Mouse (Mus musculus): ENCODE results near the gene Fign.

The Fign gene

DNA sequence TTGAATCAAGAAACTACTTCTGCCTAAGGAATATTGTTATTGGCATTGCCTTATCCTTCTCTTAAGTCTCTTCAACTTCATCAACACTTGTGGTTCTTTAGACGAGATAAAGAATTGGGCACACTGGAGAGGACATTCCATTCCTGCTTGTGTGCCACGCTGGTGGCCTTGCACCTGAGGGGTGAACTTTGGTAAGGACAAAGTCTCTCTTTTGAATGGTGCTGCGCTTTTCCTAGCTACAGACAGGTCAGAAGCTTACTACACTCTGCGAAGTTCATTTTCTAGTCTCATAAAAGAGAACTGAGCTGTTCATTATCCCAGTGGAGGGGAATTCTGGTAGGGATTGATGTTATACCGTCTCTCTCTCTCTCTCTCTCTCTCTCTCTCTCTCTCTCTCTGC lies 38.4 kb downstream of the Fign start:
- no peak for DNase-seq (ENCODE audit: low read depth, low spot score)

DNA sequence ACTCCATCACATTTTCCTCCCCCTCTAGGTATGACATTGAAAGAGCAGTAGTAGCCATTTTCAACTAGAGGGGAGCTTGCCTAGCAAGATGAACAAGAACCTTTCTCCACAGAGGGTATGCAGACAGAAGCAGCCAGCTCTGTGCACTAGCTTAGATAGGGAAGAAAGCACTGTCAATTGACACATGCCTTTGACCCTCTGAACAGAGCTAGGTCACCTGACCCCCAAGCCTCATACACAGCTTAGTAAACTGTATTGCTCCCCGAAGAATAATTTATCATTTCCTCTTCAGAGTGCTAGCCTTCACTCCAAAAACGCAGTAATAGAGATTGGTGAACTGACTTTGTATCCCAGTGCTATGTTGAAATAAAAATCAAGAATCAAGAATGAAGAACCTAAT lies 49.7 kb downstream of the Fign start:
- no peak for DNase-seq (ENCODE audit: low read depth, low spot score)

DNA sequence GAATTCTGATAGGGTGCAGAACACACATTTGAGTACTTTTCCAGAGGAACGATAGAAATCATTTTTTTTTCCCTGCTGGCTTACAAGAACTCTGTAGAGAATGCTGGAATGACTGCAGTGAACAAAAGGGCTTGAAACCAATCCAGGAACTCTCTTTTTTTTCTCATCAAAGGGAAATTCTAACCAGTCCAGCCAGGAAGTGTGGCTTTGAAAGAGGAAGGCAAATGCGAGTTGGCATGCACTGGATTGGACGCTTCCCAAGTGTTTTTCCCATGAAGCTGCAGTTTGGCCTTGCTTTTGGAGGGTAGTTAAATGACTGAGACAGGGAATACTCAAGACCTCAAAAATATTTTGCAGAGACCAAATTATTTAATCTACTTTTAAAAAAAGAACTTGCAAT lies 54.7 kb downstream of the Fign start:
- DNase-seq (ENCODE audit: low read depth, low spot score) = no peak

DNA sequence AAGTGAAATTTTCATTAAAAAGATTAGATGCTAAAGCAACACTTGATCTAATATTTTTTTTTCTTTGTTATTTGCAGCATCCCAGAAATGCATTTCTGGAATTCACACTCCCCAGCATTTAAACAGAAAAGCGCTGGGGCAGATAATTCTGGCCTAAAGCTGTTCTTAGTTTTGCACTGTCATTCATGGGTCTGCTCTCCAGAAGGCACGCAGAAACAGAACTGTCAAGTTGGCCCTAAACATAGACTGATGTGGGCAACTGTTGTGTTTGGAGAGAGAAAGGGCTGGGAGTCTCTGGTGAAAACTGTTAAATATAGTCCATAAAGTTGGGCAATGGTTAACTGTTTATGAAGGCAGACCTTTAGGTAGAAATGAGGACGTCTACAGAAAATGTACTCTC lies 62.4 kb downstream of the Fign start:
- no peak for DNase-seq (ENCODE audit: low read depth, low spot score)

DNA sequence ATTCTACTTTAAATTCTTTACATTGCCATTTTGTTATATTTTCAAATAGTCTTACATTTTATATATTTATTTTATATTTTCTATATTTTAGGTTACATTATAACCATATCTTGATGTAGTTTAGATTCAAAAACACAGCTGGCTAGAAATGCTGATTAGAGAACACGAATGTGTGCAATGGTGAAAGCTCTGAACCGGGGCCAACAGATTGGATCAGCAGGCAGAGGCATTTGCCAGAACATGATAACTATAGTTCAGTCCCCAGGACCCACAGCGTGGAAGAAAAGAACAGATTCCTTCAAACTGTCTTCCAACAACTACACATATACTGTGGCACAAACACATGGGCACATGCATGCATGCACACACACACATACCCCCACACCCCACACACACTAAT lies 64.0 kb downstream of the Fign start:
- DNase-seq (ENCODE audit: low read depth, low spot score) = no peak

DNA sequence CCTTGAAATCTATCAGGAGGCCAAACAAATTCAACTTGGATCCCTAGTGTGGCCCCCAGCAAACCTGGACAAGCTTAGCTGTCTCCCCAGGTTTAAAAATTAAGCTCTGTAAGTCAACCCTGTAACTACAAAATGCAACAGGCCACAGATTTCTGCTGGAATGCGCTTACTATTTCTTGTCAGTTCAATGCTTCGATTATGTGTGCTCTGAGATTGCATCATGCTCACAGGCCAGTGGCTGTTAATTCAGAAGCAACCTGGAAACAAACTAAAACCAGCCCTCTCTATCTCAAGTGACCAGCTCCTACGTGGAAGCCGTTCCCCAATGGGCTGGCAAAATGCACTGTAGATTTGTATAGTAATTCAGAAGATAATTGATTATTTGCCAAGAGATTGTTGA lies 71.9 kb downstream of the Fign start:
- DNase-seq (ENCODE audit: low read depth, low spot score) = no peak

DNA sequence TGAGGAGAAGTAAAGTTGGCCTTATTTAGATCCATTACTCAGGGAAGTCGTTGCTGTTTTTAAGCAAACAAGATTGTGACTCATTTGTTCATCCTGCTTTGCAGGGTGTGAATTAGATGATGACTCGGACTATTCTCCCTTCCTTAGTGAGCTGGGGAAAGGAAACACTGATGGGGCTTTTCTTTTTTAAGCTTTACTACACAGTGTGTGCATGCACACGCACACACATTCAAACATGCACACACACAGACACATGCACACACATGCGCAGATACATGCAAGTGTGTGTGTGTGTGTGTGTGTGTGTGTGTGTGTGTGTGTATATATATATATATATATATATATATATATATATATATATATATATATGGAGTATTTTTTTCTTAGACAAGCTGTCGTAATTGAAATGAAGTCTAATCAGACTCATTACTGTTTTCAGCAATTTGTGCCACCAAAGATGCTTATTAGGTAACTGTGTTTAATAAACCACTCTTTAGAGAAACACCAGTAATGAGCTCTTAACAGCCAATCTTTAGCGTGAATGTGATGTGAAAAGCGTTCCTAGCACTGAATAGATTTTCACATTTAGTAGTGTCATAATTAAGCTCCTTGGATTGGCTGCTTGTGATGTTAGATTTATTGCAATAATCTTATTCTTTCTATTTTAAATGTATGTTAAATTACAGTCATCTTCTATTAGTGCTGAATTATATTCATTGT lies 103.4 kb downstream of the Fign start:
- DNase-seq (ENCODE audit: low read depth, low spot score) = no peak

DNA sequence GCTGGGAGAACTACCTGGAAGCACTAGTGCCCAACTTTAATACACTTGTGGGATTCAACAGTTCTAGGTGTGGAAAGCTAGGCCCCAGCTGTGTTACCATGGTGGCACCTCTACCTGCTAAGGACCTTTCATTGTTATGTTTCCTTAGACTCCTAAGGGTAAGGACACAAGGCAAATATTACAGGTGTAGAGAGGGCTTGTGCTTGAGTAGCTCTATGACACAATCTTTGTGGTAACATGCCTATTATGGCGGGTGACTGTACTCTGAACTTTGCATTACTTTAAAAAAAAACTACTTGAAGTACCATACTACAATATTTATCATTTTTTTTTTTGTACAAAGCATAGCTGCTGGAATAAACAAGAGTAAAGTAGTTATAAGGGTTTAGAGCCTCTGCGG lies 112.4 kb downstream of the Fign start:
- no peak for DNase-seq (ENCODE audit: low read depth, low spot score)

DNA sequence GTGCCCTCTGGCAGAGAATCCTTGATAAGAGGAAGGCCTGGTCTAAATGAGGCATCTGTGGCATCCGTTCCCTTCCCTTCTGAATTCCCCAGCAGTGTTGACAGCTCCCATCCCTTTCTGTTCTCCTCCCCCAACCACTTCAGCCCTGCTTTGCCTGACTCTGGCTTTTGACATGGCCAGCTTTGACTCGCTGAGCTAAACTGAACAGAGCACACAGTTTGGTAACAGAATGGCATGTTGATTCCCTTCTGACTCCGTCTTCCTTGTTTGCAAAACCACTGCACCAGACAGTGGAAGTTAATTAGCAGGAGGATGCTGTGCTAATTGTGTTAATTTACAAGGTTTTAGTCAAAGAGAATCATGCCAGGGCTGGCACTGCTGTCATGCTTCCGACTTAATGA lies 115.5 kb downstream of the Fign start:
- no peak for DNase-seq (ENCODE audit: low read depth, low spot score)

DNA sequence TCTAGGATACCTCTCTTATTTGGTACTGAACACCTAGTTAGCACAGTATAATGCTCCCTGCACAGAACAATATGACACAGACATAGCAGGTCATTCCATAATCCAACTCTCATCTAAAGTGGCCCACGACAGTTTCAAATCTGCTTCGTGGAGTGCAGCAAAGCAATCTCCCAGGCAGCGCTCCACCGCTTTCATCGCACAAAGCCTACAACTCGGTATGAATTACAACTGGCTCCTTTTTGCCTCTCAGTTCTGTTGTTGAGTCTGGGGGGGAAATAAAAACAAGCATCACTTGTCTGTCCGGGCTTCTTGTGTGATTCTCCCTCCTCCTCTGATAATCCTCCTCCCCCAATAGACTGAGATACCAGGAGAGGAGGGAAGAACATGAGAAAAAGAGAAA lies 116.4 kb downstream of the Fign start:
- DNase-seq (ENCODE audit: low read depth, low spot score) = no peak

DNA sequence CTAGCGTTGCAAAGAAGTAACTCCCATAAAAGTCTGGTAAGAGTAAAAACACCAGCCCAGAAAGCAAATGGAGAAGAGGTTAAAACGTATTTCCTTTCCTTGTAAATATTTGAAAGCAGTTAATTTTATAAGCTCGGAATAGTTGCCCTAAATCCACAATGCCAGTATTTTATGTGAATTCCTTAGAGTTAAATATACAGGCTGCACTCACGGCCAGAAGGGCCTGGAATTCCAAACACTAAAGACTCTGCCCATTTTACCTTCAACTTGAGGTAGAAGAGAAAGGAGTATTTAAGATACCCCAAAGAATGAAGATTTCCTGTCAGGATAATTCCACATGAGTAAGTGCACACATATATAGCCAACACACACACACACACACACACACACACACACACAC lies 128.2 kb downstream of the Fign start:
- no peak for DNase-seq (ENCODE audit: low read depth, low spot score)

DNA sequence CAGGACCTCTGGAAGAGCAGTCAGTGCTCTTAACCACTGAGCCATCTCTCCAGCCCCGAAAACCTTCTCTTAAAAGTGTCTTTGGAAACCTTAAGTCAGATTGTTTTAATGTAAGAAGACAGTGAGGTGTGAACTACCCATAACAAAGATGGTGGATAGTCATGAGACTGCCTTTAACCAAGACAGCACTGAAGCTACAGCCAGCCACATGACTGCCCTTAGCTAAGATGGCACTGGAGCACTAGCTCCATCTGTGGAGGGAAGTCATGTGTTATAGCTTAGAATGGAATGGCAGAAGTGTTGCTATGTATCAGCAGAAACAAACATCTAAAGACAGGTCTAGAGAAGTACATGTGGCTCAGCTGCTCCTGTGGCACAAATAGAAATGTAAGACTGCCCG lies 166.8 kb downstream of the Fign start:
- DNase-seq (ENCODE audit: low read depth, low spot score) = no peak

DNA sequence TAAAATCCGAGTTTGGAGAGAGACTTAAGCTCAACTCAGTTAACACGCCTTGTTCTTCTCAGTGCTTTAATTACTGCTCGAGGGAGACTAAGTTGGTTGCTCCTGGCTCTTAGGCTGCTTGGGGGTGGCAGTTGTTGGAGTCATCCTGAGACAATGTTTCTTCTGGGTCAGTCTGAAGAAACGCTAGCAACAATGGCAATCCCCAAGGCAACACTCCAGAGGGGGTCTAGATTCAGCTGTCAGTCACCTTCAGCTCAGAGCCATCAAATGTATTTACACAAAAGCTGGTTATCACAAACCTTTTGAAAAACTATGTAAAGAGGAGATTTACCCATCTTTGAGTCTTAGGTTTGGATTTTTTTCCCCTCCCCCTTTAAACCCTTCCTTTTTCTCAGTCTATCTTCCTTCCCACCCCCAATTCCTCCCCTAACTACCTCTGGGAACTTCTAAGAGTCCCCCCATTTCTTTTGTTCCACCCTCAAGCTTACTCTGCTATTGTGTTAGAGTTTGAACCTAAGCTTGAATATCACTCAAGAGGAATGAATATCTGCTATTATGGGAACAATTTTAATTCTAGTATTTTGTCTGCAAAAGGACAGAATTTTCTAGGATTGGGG lies 171.2 kb downstream of the Fign start:
- DNase-seq (ENCODE audit: low read depth, low spot score) = no peak

DNA sequence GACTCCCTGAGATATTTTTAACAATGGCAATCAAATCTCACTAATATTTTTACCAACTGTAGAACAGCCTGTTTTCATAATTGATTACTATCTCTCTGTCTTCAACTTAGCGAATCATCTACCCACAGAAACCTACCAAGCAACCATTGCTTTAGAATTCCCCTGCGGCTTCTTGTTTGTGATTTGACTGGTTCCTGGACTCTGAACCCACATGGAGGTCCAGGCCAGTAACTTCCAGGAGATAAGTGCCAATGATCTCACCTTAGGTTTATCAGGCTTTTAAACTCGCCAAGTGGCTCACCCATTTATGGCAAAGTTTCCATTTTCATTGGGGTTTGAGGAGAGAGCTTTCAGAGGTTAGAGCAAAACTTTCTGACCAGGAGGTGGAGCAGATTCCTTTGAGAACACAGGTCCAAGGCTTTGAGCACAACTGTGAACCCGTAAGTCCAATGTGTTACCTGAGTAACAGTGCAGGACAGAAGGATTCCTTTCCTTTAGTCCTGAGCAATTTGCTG lies 172.1 kb downstream of the Fign start:
- no peak for DNase-seq (ENCODE audit: low read depth, low spot score)
